Mouse (Mus musculus) myocyte (in vitro differentiated cells): ENCODE data around the gene Tnfrsf14. TPM values are rescaled to one million over a fixed set of nuclear protein-coding genes. Genes with fewer than 3 reads are reported as not detected.

Experiments used
- H3K27me3 ChIP-seq: one replicate; pipeline ENCODE4 v1.6.1; 2011; ENCODE audit not compliant: control insufficient read depth, insufficient read depth, insufficient read length
- H3K36me3 ChIP-seq: one replicate; pipeline ENCODE4 v1.6.1; 2011; ENCODE audit not compliant: control insufficient read depth, insufficient read depth
- H3K4me2 ChIP-seq: one replicate; pipeline ENCODE4 v1.6.1; 2011; ENCODE audit warnings: low read depth, control low read depth
- H3K4me3 ChIP-seq: one replicate; pipeline ENCODE4 v1.5.1; 2011; ENCODE audit warnings: mild to moderate bottlenecking, control low read depth, moderate library complexity
- H3K79me2 ChIP-seq: one replicate; pipeline ENCODE4 v1.6.1; 2011; ENCODE audit not compliant: control insufficient read depth, insufficient read depth
- H3ac ChIP-seq: one replicate; pipeline ENCODE4 v1.6.1; 2011; ENCODE audit not compliant: control insufficient read depth, insufficient read length
- CEBPB ChIP-seq: IDR thresholded peaks from 2 replicates; pipeline ENCODE4 v1.6.1; 2011; ENCODE audit warnings: mild to moderate bottlenecking, moderate library complexity; ENCODE audit not compliant: poor library complexity, insufficient read depth, severe bottlenecking
- E2F4 ChIP-seq: IDR thresholded peaks from one replicate; pipeline ENCODE4 v1.6.1; 2011; ENCODE audit warnings: mild to moderate bottlenecking, control low read depth, moderate library complexity; ENCODE audit not compliant: insufficient read depth
- MAX ChIP-seq: IDR thresholded peaks from one replicate; pipeline ENCODE4 v1.6.1; 2011; ENCODE audit warnings: low read depth, mild to moderate bottlenecking, control low read depth
- MYOD1 ChIP-seq, 3 experiments: IDR thresholded peaks; one replicate each; pipeline ENCODE4 v1.6.1; 2011; ENCODE audit warnings: control low read depth in 2 of 3, low read depth in 2 of 3, mild to moderate bottlenecking in 2 of 3, moderate library complexity in 1 of 3; ENCODE audit not compliant: insufficient read length in 2 of 3, control insufficient read depth in 1 of 3
- MYOG ChIP-seq, 3 experiments: IDR thresholded peaks; one replicate each; pipeline ENCODE4 v1.6.1; 2011; ENCODE audit warnings: control low read depth in 2 of 3, low read depth in 2 of 3, mild to moderate bottlenecking in 2 of 3; ENCODE audit not compliant: insufficient read length in 2 of 3, control insufficient read depth in 1 of 3, insufficient read depth in 1 of 3
- POLR2A ChIP-seq: IDR thresholded peaks from one replicate; pipeline ENCODE4 v1.6.1; 2011; ENCODE audit warnings: low read depth, mild to moderate bottlenecking, control low read depth, moderate library complexity; ENCODE audit not compliant: insufficient read length
- POLR2AphosphoS2 ChIP-seq: IDR thresholded peaks from one replicate; pipeline ENCODE4 v1.6.1; 2011; ENCODE audit warnings: low read depth, control low read depth; ENCODE audit not compliant: insufficient read length
- REST ChIP-seq: IDR thresholded peaks from one replicate; pipeline ENCODE4 v1.6.1; 2011; ENCODE audit warnings: mild to moderate bottlenecking, control low read depth, moderate library complexity; ENCODE audit not compliant: insufficient read depth, insufficient read length
- SRF ChIP-seq: IDR thresholded peaks from one replicate; pipeline ENCODE4 v1.6.1; 2011; ENCODE audit warnings: low read depth; ENCODE audit not compliant: control insufficient read depth, insufficient read length
- TCF12 ChIP-seq: IDR thresholded peaks from one replicate; pipeline ENCODE4 v1.6.1; 2011; ENCODE audit warnings: mild to moderate bottlenecking, control low read depth; ENCODE audit not compliant: poor library complexity, insufficient read depth, severe bottlenecking
- TCF3 ChIP-seq: IDR thresholded peaks from one replicate; pipeline ENCODE4 v1.6.1; 2011; ENCODE audit warnings: low read depth, control low read depth; ENCODE audit not compliant: insufficient read length
- USF1 ChIP-seq: IDR thresholded peaks from one replicate; pipeline ENCODE4 v1.6.1; 2011; ENCODE audit warnings: low read depth, mild to moderate bottlenecking, control low read depth, moderate library complexity
- polyA plus RNA-seq: library from polyadenylated mRNA; unstranded; fragments of >200 nt; fragmentation: generic; extraction: Trizol; gene quantifications from one replicate; pipeline ENCODE4 v1.2.1, GENCODE M21; 2012; ENCODE audit warnings: missing spikeins

The Tnfrsf14 gene
- polyA plus RNA-seq = 0.43 TPM

GRCm38 (mm10) chr4:154928395-154929087, at the start of gene Tnfrsf14:
TSS of gene Tnfrsf14 (minus strand) at chr4:154928563.
- Histone ChIP-seq H3K4me3 (no peak within 1 kb of the TSS), H3K27me3 (peaks cover 14% of the 10 kb centered on the region), H3K79me2 (no peaks in the 10 kb centered on the region), H3K4me2 (peak within 1 kb of the TSS; percentile 71), H3K36me3 (no peaks in the 10 kb centered on the region), H3ac (no peak within 1 kb of the TSS)
- no peak for TF ChIP-seq MAX
- TF ChIP-seq SRF = no peak
- no peak for TF ChIP-seq USF1
- TF ChIP-seq POLR2A = no peak
- no peak for TF ChIP-seq TCF12
- no peak for TF ChIP-seq POLR2AphosphoS2

- Histone ChIP-seq H3K36me3 (peaks cover 7% of the 10 kb centered on the region), H3K27me3 (no peaks in the 10 kb centered on the region), H3K79me2 (no peaks in the 10 kb centered on the region), H3K4me3 (no peak overlapping the region), H3ac (no peak overlapping the region), H3K4me2 (no peak overlapping the region)
- TF ChIP-seq REST = no peak
- no peak for TF ChIP-seq MAX
- TF ChIP-seq E2F4 = no peak
- no peak for TF ChIP-seq MYOG (IDR thresholded peaks at IDR 0.05; ENCODE audit: control insufficient read depth in 1 of 3, insufficient read depth in 1 of 3, insufficient read length in 2 of 3, low read depth in 2 of 3)
- TF ChIP-seq SRF = no peak
- no peak for TF ChIP-seq POLR2AphosphoS2
- no peak for TF ChIP-seq POLR2A
- TF ChIP-seq TCF3 = no peak
- no peak for TF ChIP-seq CEBPB
- TF ChIP-seq TCF12 = no peak
- no peak for TF ChIP-seq MYOD1 (IDR thresholded peaks at IDR 0.05; ENCODE audit: control insufficient read depth in 1 of 3, insufficient read length in 2 of 3, low read depth in 2 of 3)
- TF ChIP-seq USF1 = no peak
Observed at GRCm38 (mm10) chr4:154974163-154974611, 45.8 kb upstream of the Tnfrsf14 start.

GRCm38 (mm10) chr4:154972546-154972945, 44.2 kb upstream of the Tnfrsf14 start:
- no peak overlapping the region for H3ac ChIP-seq
- H3K4me2 ChIP-seq = no peak overlapping the region
- peaks cover 7% of the 10 kb centered on the region for H3K36me3 ChIP-seq
- H3K27me3 ChIP-seq = no peaks in the 10 kb centered on the region
- no peak for TF ChIP-seq REST
- no peak for TF ChIP-seq MAX
- TF ChIP-seq SRF = no peak
- no peak for TF ChIP-seq MYOG (IDR thresholded peaks at IDR 0.05; ENCODE audit: control insufficient read depth in 1 of 3, insufficient read depth in 1 of 3, insufficient read length in 2 of 3, low read depth in 2 of 3)
- H3K79me2 ChIP-seq = peaks cover 6% of the 10 kb centered on the region
- H3K4me3 ChIP-seq = no peak overlapping the region

GRCm38 (mm10) chr4:154967173-154967572, 38.8 kb upstream of the Tnfrsf14 start:
- no peak overlapping the region for H3K4me3 ChIP-seq
- no peak overlapping the region for H3K4me2 ChIP-seq
- peaks cover 11% of the 10 kb centered on the region for H3K27me3 ChIP-seq
- H3K79me2 ChIP-seq = peaks cover 36% of the 10 kb centered on the region
- no peak overlapping the region for H3ac ChIP-seq
- TF ChIP-seq POLR2A (no peak), POLR2AphosphoS2 (no peak), MYOG (IDR thresholded peaks at IDR 0.05; ENCODE audit: control insufficient read depth in 1 of 3, insufficient read depth in 1 of 3, insufficient read length in 2 of 3, low read depth in 2 of 3) (no peak), TCF12 (no peak), E2F4 (no peak), MAX (no peak), REST (no peak), SRF (no peak), USF1 (no peak), MYOD1 (IDR thresholded peaks at IDR 0.05; ENCODE audit: control insufficient read depth in 1 of 3, insufficient read length in 2 of 3, low read depth in 2 of 3) (no peak), TCF3 (no peak)
- H3K36me3 ChIP-seq = peaks cover 9% of the 10 kb centered on the region

- H3K36me3 ChIP-seq = peaks cover 5% of the 10 kb centered on the region
- no peak for TF ChIP-seq MAX
- TF ChIP-seq REST = no peak
- no peak for TF ChIP-seq SRF
- no peak for TF ChIP-seq USF1
- TF ChIP-seq MYOD1 (IDR thresholded peaks at IDR 0.05; ENCODE audit: control insufficient read depth in 1 of 3, insufficient read length in 2 of 3, low read depth in 2 of 3) = no peak
- TF ChIP-seq E2F4 = no peak
- no peak for TF ChIP-seq POLR2A
- peak overlapping the region; percentile 55 for H3K4me3 ChIP-seq
- H3K4me2 ChIP-seq = peak overlapping the region; percentile 93
- H3K79me2 ChIP-seq = peaks cover 36% of the 10 kb centered on the region
- H3K27me3 ChIP-seq = peaks cover 24% of the 10 kb centered on the region
- no peak overlapping the region for H3ac ChIP-seq
Observed at GRCm38 (mm10) chr4:154965856-154966255, 37.5 kb upstream of the Tnfrsf14 start.
